Mouse (Mus musculus): ENCODE measurements around the gene Mrpl54.

GRCm38 (mm10) chr10:81259225-81259884 lies 7.4 kb downstream of the Mrpl54 start:
- no peak for TF ChIP-seq CTCF (IDR thresholded peaks at IDR 0.05; ENCODE audit: borderline replicate concordance, extremely low read depth, insufficient read depth, insufficient read length)
- TF ChIP-seq POLR2A (IDR thresholded peaks at IDR 0.05; ENCODE audit: borderline replicate concordance, extremely low read depth, insufficient read depth, insufficient read length, poor library complexity, severe bottlenecking) = no peak
